Mouse (Mus musculus): ENCODE results near the gene Acrv1. TPM values are rescaled to one million over a fixed set of nuclear protein-coding genes. Genes with fewer than 3 reads are reported as not detected.
"Not testable (repeated sequence)": the region's sequence is repeated elsewhere in the genome, so short reads cannot be mapped to it uniquely, and the experiment has no call there.

The Acrv1 gene
- not detected in 2 replicates for polyA plus RNA-seq (2012; ENCODE audit: insufficient read depth, low replicate concordance)

DNA sequence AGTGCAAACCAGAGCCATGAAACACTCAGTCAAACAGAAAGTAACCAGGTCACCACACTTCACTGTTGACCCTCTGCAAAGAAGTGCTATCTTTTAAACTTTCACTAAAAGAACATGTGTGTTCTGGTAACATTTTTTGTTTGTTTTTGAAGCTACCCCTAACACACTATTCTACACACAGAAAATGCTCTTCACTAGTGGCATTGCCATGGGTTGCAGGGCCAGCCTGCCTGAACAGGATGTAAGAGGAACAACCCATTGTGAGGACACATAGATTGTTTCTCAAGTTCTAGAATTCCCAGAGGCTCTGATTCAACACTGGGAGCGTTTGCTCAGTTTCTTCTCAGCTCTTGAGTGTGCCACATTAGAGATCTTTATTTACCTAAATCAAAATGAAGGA lies at the start of gene Acrv1:
Acrv1 (plus strand) TSS at position 301 of the 400 bp plus-strand sequence.
- H3K9me3 ChIP-seq: 0 out of 2 replicates have a peak, but pooled peaks cover 4% of the 10 kb centered on the region
- H3K27me3 ChIP-seq (replicated peaks): no peaks in the 10 kb centered on the region
- TF ChIP-seq GATA1 (IDR thresholded peaks at IDR 0.05; ENCODE audit: borderline replicate concordance, low read length): no peak
- TF ChIP-seq FLI1 (IDR thresholded peaks at IDR 0.05; ENCODE audit: low read length): no peak
- H3K4me1 ChIP-seq: no peaks in the 10 kb centered on the region
- no peak within 1 kb of the TSS for H3K4me3 ChIP-seq (replicated peaks)
- no peaks in the 10 kb centered on the region for H3K36me3 ChIP-seq (replicated peaks; ENCODE audit: low read length)

DNA sequence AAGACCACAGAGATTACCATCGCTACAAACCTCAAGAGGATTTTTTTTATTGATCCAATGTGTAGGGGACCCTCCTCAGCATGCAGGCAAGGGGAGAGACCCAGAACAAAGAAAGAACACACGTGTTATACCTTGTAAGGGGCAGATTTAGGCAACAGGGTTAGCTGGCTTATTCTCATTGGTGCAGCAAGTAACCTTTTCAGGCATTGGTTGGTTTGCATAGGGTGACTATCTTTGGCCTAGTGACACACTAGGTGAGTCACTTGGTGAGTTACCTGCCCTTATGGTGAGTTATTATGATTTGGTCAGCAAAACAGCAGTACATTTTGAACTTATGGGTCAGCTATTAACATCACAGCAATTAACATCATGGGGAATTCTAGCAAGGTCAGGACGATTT lies 49.7 kb upstream of the Acrv1 start, which contains the start of gene A630095E13Rik:
A630095E13Rik (minus strand) TSS at position 101 of the 400 bp plus-strand sequence.
- not testable (repeated sequence) for H3K9me3 ChIP-seq; H3K36me3 ChIP-seq (replicated peaks; ENCODE audit: low read length); H3K4me1 ChIP-seq; H3K4me3 ChIP-seq (replicated peaks); H3K27me3 ChIP-seq (replicated peaks)

DNA sequence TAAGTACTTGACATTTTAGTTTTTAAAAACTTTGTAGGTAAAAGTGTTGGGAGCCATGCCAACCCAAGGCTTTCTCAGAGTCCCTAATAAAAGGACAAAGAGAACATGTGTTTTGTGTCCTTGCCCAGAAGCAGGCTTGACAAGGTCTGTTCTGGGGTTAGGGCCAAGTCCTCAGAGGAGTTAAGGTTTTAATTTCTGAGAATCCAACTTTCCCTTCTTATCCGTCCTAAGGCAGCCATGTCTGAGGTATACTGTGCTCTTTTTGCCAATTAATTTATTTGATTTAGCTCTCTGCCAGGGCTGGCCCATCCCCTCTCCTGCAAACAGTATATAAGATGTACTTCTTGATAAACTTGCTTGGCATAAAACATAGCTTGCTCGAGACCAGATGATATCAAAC lies 11.6 kb upstream of the Acrv1 start:
- no peaks in the 10 kb centered on the region for H3K9me3 ChIP-seq
- H3K27me3 ChIP-seq (replicated peaks): no peaks in the 10 kb centered on the region
- H3K4me1 ChIP-seq: no peaks in the 10 kb centered on the region
- H3K4me3 ChIP-seq (replicated peaks): no peak overlapping the region
- no peaks in the 10 kb centered on the region for H3K36me3 ChIP-seq (replicated peaks; ENCODE audit: low read length)
- TF ChIP-seq GATA1 (IDR thresholded peaks at IDR 0.05; ENCODE audit: borderline replicate concordance, low read length) (no peak), FLI1 (IDR thresholded peaks at IDR 0.05; ENCODE audit: low read length) (no peak)

DNA sequence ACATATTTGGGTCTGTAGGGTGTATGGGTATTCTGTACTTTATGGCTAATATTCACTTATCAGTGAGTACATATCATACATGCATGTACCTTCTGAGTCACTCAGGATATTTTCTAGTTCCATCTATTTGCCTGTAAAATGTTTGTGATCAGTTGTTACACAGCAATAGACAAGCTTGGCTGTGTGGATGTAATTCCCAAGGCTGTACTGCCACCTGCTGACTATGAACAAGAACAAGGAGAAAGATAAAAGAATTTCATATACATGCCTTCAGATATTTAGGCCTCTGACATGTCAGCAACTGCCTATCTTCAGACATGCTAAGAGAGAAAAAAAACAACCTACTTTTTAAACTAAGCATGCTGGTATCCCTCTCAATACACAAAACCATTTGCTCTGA lies 5.7 kb upstream of the Acrv1 start:
- TF ChIP-seq GATA1 (IDR thresholded peaks at IDR 0.05; ENCODE audit: borderline replicate concordance, low read length): no peak
- no peak for TF ChIP-seq FLI1 (IDR thresholded peaks at IDR 0.05; ENCODE audit: low read length)
- Histone ChIP-seq H3K9me3 (no peaks in the 10 kb centered on the region), H3K4me1 (no peaks in the 10 kb centered on the region), H3K4me3 (replicated peaks) (no peak overlapping the region), H3K27me3 (replicated peaks) (no peaks in the 10 kb centered on the region), H3K36me3 (replicated peaks; ENCODE audit: low read length) (no peaks in the 10 kb centered on the region)

DNA sequence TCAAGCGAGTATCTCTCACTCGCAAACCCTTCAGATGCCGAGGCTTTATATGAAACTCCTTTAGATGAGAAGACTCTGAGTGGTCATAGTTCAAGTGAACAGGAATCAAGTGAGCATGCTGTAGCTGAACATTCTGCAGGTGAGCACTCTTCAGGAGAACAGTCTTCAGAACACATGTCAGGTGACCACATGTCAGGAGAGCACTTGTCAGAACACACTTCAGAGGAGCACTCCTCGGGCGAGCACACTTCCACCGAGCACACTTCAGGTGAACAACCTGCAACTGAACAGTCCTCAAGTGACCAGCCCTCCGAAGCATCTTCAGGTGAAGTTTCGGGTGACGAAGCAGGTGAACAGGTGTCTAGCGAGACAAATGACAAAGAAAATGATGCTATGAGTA lies 1.3 kb downstream of the Acrv1 start:
- H3K9me3 ChIP-seq: 0 out of 2 replicates have a peak, but pooled peaks cover 4% of the 10 kb centered on the region
- no peaks in the 10 kb centered on the region for H3K4me1 ChIP-seq
- H3K4me3 ChIP-seq (replicated peaks): no peak overlapping the region
- TF ChIP-seq FLI1 (IDR thresholded peaks at IDR 0.05; ENCODE audit: low read length): no peak
- TF ChIP-seq GATA1 (IDR thresholded peaks at IDR 0.05; ENCODE audit: borderline replicate concordance, low read length): no peak
- no peaks in the 10 kb centered on the region for H3K27me3 ChIP-seq (replicated peaks)
- no peaks in the 10 kb centered on the region for H3K36me3 ChIP-seq (replicated peaks; ENCODE audit: low read length)

DNA sequence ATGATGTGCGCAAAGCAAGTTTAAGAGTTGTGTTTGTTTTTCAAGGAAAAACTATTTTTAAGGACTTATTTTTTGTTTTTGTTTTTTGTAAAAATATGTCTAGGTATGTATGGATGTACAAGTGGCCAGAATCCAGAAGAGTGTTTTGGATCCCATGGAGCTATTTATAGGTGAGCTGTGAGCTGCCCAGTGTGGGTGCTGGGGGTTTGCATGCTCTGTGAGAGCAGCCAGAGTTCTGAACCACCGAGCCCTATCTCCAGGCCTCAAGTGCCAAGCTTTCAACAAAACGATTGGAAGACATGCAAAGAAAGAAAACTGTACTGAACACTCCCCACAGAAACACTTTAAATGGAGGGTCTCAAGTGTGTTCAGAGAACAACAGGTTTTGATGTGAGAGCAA lies 12.9 kb downstream of the Acrv1 start:
- no peak overlapping the region for H3K4me3 ChIP-seq (replicated peaks)
- no peaks in the 10 kb centered on the region for H3K9me3 ChIP-seq
- peaks cover 10% of the 10 kb centered on the region; the same call in 1 of the 2 replicates for H3K4me1 ChIP-seq
- TF ChIP-seq FLI1 (IDR thresholded peaks at IDR 0.05; ENCODE audit: low read length) (no peak), GATA1 (IDR thresholded peaks at IDR 0.05; ENCODE audit: borderline replicate concordance, low read length) (no peak)
- H3K36me3 ChIP-seq (replicated peaks; ENCODE audit: low read length): peaks cover 21% of the 10 kb centered on the region
- H3K27me3 ChIP-seq (replicated peaks): no peaks in the 10 kb centered on the region

- Histone ChIP-seq H3K36me3 (replicated peaks; ENCODE audit: low read length) (peaks cover 24% of the 10 kb centered on the region), H3K4me1 (peaks cover 10% of the 10 kb centered on the region; the same call in 1 of the 2 replicates), H3K4me3 (replicated peaks) (no peak overlapping the region), H3K27me3 (replicated peaks) (no peaks in the 10 kb centered on the region), H3K9me3 (no peaks in the 10 kb centered on the region)
- TF ChIP-seq GATA1 (IDR thresholded peaks at IDR 0.05; ENCODE audit: borderline replicate concordance, low read length) (no peak), FLI1 (IDR thresholded peaks at IDR 0.05; ENCODE audit: low read length) (no peak)
Measured at GRCm38 (mm10) chr9:36707304-36707703, 14.3 kb downstream of the Acrv1 start.

GRCm38 (mm10) chr9:36716624-36717023 lies 23.6 kb downstream of the Acrv1 start:
- no peak for TF ChIP-seq FLI1 (IDR thresholded peaks at IDR 0.05; ENCODE audit: low read length)
- TF ChIP-seq GATA1 (IDR thresholded peaks at IDR 0.05; ENCODE audit: borderline replicate concordance, low read length): no peak
- peaks cover 55% of the 10 kb centered on the region for H3K36me3 ChIP-seq (replicated peaks; ENCODE audit: low read length)
- H3K27me3 ChIP-seq (replicated peaks): no peaks in the 10 kb centered on the region

GRCm38 (mm10) chr9:36726131-36727033 lies 33.4 kb downstream of the Acrv1 start:
- Histone ChIP-seq H3K36me3 (replicated peaks; ENCODE audit: low read length) (peaks cover 42% of the 10 kb centered on the region), H3K27me3 (replicated peaks) (no peaks in the 10 kb centered on the region), H3K4me1 (peaks cover 24% of the 10 kb centered on the region), H3K4me3 (replicated peaks) (peak overlapping the region; percentile 91), H3K9me3 (no peaks in the 10 kb centered on the region)
- peak; percentile 64; the same call in 1 of the 2 replicates for TF ChIP-seq FLI1 (IDR thresholded peaks at IDR 0.05; ENCODE audit: low read length)
- no peak for TF ChIP-seq GATA1 (IDR thresholded peaks at IDR 0.05; ENCODE audit: borderline replicate concordance, low read length)

More at GRCm38 (mm10) chr9:36716624-36717023, 23.6 kb downstream of the Acrv1 start:
- Histone ChIP-seq H3K4me1 (no peaks in the 10 kb centered on the region), H3K4me3 (replicated peaks) (no peak overlapping the region), H3K9me3 (no peaks in the 10 kb centered on the region)

- TF ChIP-seq GATA1 (IDR thresholded peaks at IDR 0.05; ENCODE audit: borderline replicate concordance, low read length): no peak
- no peak for TF ChIP-seq FLI1 (IDR thresholded peaks at IDR 0.05; ENCODE audit: low read length)
- Histone ChIP-seq H3K36me3 (replicated peaks; ENCODE audit: low read length) (peaks cover 42% of the 10 kb centered on the region), H3K27me3 (replicated peaks) (no peaks in the 10 kb centered on the region), H3K4me3 (replicated peaks) (peak within 1 kb of the TSS; percentile 91), H3K4me1 (peaks cover 24% of the 10 kb centered on the region), H3K9me3 (no peaks in the 10 kb centered on the region)
Measured at GRCm38 (mm10) chr9:36727034-36727755, 34.2 kb downstream of the Acrv1 start, which contains the start of gene Chek1. TSS of gene Chek1 (minus strand) at chr9:36727065.

Other genes with a start within 250 kb of the Acrv1 start
- gene Gm9513, start 217.6 kb upstream of the Acrv1 start, polyA plus RNA-seq (2012; ENCODE audit: insufficient read depth, low replicate concordance): not detected in 2 replicates
- gene Gm5615, start 151.3 kb upstream of the Acrv1 start, polyA plus RNA-seq (2012; ENCODE audit: insufficient read depth, low replicate concordance): not detected in 2 replicates
- not detected in 2 replicates for gene Gm17689, start 110.6 kb upstream of the Acrv1 start, polyA plus RNA-seq (2012; ENCODE audit: insufficient read depth, low replicate concordance)
- gene A630095E13Rik, start 49.8 kb upstream of the Acrv1 start, polyA plus RNA-seq (2012; ENCODE audit: insufficient read depth, low replicate concordance): not detected in 2 replicates
- gene Chek1, start 33.8 kb downstream of the Acrv1 start, polyA plus RNA-seq (2012; ENCODE audit: insufficient read depth, low replicate concordance): 0.20 TPM in 1 of 2 replicates, not detected in the other
- 2.3 TPM in 2 replicates for gene Stt3a, start 74.5 kb downstream of the Acrv1 start, polyA plus RNA-seq (2012; ENCODE audit: insufficient read depth, low replicate concordance)
- gene Ei24, start 104.2 kb downstream of the Acrv1 start, polyA plus RNA-seq (2012; ENCODE audit: insufficient read depth, low replicate concordance): 17.8 and 23.7 TPM in 2 replicates
- gene Fez1, start 128.6 kb downstream of the Acrv1 start, polyA plus RNA-seq (2012; ENCODE audit: insufficient read depth, low replicate concordance): not detected in 2 replicates

All from megakaryocyte, embryonic 14.5 days (primary cell).